Mouse (Mus musculus) erythroblast, embryonic 14.5 days (primary cell): ENCODE measurements around the gene Nav2.

Experiments used
- GATA1 ChIP-seq: IDR thresholded peaks from 2 replicates; pipeline ENCODE4 v1.6.1; 2012; ENCODE audit warnings: low read length, inconsistent platforms, mixed read lengths
- TAL1 ChIP-seq: IDR thresholded peaks from 3 replicates; pipeline ENCODE4 v1.6.1; 2012; ENCODE audit warnings: low read length, inconsistent platforms, mixed read lengths

DNA sequence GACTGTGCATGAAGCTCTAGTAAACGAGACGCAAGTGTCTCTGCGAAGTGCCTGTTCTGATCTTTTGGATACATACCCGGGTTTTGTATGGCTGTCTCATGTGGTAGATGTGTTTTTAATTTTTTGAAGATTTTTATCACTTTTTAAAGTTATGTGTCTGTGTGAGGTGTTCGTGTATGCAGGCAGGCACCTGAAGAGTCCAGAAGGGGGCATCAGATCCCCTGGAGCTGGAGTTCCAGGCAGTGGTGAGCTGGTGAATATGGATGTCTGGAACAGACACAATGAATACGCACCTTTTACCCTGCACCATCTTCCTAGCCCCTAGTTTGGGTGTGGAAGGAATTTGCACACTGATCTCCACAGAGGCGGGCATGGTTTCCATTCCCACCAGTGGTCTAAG, 214.0 kb downstream of the Nav2 start:
- TF ChIP-seq GATA1 (no peak), TAL1 (no peak)
